Mouse (Mus musculus) right cerebral cortex, postnatal 14 days (tissue): ENCODE measurements around the gene Epha10.
"Not testable (repeated sequence)": the region's sequence is repeated elsewhere in the genome, so short reads cannot be mapped to it uniquely, and the experiment has no call there.

Source experiments
- DNase-seq: peaks from one replicate; pipeline ENCODE4 v3.0.0; 2022

Gene Epha10

GRCm38 (mm10) chr4:124894508-124895428, 14.1 kb downstream of the Epha10 start:
- peak; percentile 66 for DNase-seq

GRCm38 (mm10) chr4:124898428-124898827, 17.7 kb downstream of the Epha10 start:
- no peak for DNase-seq

- no peak for DNase-seq
Measured at GRCm38 (mm10) chr4:124899906-124900305, 19.2 kb downstream of the Epha10 start.

- DNase-seq: no peak
Measured at GRCm38 (mm10) chr4:124905417-124905816, 24.7 kb downstream of the Epha10 start.

- DNase-seq: peak; percentile 67
Measured at GRCm38 (mm10) chr4:124905971-124906822, 25.5 kb downstream of the Epha10 start.

GRCm38 (mm10) chr4:124928102-124928501, 47.4 kb downstream of the Epha10 start:
- DNase-seq: no peak

- peak; percentile 91 for DNase-seq
Measured at GRCm38 (mm10) chr4:124936613-124937471, 56.1 kb downstream of the Epha10 start, which contains the start of gene 9930104L06Rik. Gene 9930104L06Rik (plus strand): TSS chr4:124937048.

- not testable (repeated sequence) for DNase-seq
Measured at GRCm38 (mm10) chr4:124939211-124939610, 58.5 kb downstream of the Epha10 start, which contains the start of gene Cdca8. Gene Cdca8 (minus strand): TSS chr4:124939311.

- DNase-seq: peak; percentile 86
Measured at GRCm38 (mm10) chr4:124943022-124943421, 62.3 kb downstream of the Epha10 start.

GRCm38 (mm10) chr4:124943781-124944180, 63.1 kb downstream of the Epha10 start:
- DNase-seq: no peak

- DNase-seq: no peak
Measured at GRCm38 (mm10) chr4:124944961-124945360, 64.3 kb downstream of the Epha10 start.

- no peak for DNase-seq
Measured at GRCm38 (mm10) chr4:124949488-124949887, 68.8 kb downstream of the Epha10 start.

- DNase-seq: no peak
Measured at GRCm38 (mm10) chr4:124950181-124951035, 69.7 kb downstream of the Epha10 start.

GRCm38 (mm10) chr4:124951036-124951433, 70.3 kb downstream of the Epha10 start:
- no peak for DNase-seq

GRCm38 (mm10) chr4:124953546-124953945, 72.8 kb downstream of the Epha10 start:
- DNase-seq: no peak

- DNase-seq: no peak
Measured at GRCm38 (mm10) chr4:124957284-124957683, 76.6 kb downstream of the Epha10 start.

GRCm38 (mm10) chr4:124959062-124959461, 78.4 kb downstream of the Epha10 start:
- no peak for DNase-seq

- DNase-seq: no peak
Measured at GRCm38 (mm10) chr4:124960940-124961339, 80.2 kb downstream of the Epha10 start.

GRCm38 (mm10) chr4:124962576-124962975, 81.9 kb downstream of the Epha10 start:
- no peak for DNase-seq

GRCm38 (mm10) chr4:124964912-124965599, 84.4 kb downstream of the Epha10 start:
- DNase-seq: no peak
